Mouse (Mus musculus) heart, embryonic 13.5 days (tissue): ENCODE measurements around the gene Zcchc24. TPM values are rescaled to one million over a fixed set of nuclear protein-coding genes. Genes with fewer than 3 reads are reported as not detected.

ENCODE experiments used
- ATAC-seq: fragments of 200-750 bp; cut with Nextera tagmentation; 2 replicates; pipeline ENCODE4 v1.8.0; 2017; ENCODE audit warnings: moderate TSS enrichment; ENCODE audit not compliant: insufficient number of reproducible peaks, low FRiP score, low TSS enrichment; ENCODE audit errors: extremely low read depth
- H3K27ac ChIP-seq: fragments of 300-500 bp; sonication (generic); replicated peaks from 2 replicates; pipeline ENCODE4 v1.5.1; 2015; ENCODE audit warnings: moderate library complexity, mild to moderate bottlenecking, inconsistent platforms
- H3K27me3 ChIP-seq: fragments of 300-500 bp; sonication (generic); replicated peaks from 2 replicates; pipeline ENCODE4 v1.6.1; 2015; ENCODE audit warnings: mild to moderate bottlenecking, inconsistent platforms
- H3K36me3 ChIP-seq: fragments of 300-500 bp; sonication (generic); 2 replicates; pipeline ENCODE4 v1.6.1; 2015; ENCODE audit warnings: mild to moderate bottlenecking, inconsistent platforms
- H3K4me1 ChIP-seq: fragments of 300-500 bp; sonication (generic); 2 replicates; pipeline ENCODE4 v1.6.1; 2015; ENCODE audit warnings: inconsistent platforms
- H3K4me2 ChIP-seq: fragments of 300-500 bp; sonication (generic); 2 replicates; pipeline ENCODE4 v1.6.1; 2015; ENCODE audit warnings: inconsistent platforms, mild to moderate bottlenecking, moderate library complexity
- H3K4me3 ChIP-seq: fragments of 300-500 bp; sonication (generic); 2 replicates; pipeline ENCODE4 v1.5.1; 2015; ENCODE audit warnings: moderate library complexity, mild to moderate bottlenecking, inconsistent platforms
- H3K9ac ChIP-seq: fragments of 300-500 bp; sonication (generic); 2 replicates; pipeline ENCODE4 v1.6.1; 2015; ENCODE audit warnings: inconsistent platforms, mild to moderate bottlenecking, moderate library complexity
- H3K9me3 ChIP-seq: fragments of 300-500 bp; sonication (generic); 2 replicates; pipeline ENCODE4 v1.6.1; 2016; ENCODE audit warnings: inconsistent platforms
- WGBS: fragments of 180-500 bp; shearing (Covaris S2); methylation state at CpG from one replicate; pipeline ENCODE4 v1.1.7; 2015; ENCODE audit warnings: mixed read lengths; 5-methylcytosine and 5-hydroxymethylcytosine counted together
- polyA plus RNA-seq: library from polyadenylated mRNA; unstranded; fragments of >200 nt; fragmentation: Nextera tagmentation; extraction: Ambion mirVana; gene quantifications from 2 replicates; pipeline ENCODE4 v1.2.1, GENCODE M21; 2015

The Zcchc24 gene
- polyA plus RNA-seq, 1 experiment from 2014 or later: 22.6 TPM

DNA sequence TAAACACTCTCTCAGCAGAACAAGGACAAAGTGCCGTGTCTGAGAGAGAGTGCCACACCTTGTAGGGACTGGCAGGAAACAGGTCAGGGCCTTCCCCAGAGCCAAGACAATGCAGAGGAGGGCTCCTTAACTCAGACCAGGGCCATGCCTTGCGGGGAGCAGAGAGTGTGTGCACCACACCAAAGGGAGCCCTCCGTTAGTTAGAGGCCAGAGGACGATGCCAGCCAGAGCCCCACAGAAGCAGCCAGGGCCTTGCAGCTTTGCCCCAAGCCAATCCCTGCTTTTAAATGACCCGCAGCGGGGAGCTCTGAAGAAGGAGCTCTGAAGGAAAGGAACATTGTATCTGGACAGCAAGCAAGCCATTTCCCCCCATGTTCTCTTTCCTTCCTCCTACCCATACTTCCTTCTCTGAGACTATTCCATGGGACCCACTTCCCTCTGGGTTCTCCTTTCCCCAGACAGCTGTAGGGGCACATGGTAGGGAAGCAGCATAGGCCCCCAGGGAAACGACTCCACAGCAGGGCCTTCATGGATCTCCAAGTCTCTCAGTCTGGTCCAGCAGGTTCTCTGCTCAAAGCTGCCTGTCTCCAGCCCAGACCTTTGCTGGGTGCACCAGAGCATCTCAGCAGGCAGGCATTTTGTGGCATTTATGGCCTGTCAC lies 105.1 kb downstream of the Zcchc24 start:
- Histone ChIP-seq H3K36me3 (peaks cover 81% of the 10 kb centered on the region), H3K27me3 (no peaks in the 10 kb centered on the region), H3K27ac (peak overlapping the region; percentile 67), H3K4me2 (no peak overlapping the region), H3K4me3 (no peak overlapping the region), H3K9ac (peak overlapping the region; percentile 50), H3K9me3 (no peaks in the 10 kb centered on the region), H3K4me1 (peaks cover 49% of the 10 kb centered on the region)
- 82% methylated on average over 7 of the region's 7 CpGs for WGBS
- no peak for ATAC-seq

Other genes with a start within 250 kb of the Zcchc24 start
- gene Ppif, start 74.9 kb downstream of the Zcchc24 start, polyA plus RNA-seq: 93.7 and 99.8 TPM in 2 replicates
- 21.6 and 23.6 TPM in 2 replicates for gene Anxa11, start 73.1 kb upstream of the Zcchc24 start, polyA plus RNA-seq
- not detected in 2 replicates for gene Plac9a, start 134.1 kb upstream of the Zcchc24 start, polyA plus RNA-seq
- gene Tmem254a, start 158.6 kb upstream of the Zcchc24 start, polyA plus RNA-seq: 1.7 and 2.7 TPM in 2 replicates
- 0.12 TPM in 1 of 2 replicates, not detected in the other for gene Cphx1, start 169.3 kb upstream of the Zcchc24 start, polyA plus RNA-seq
- 0.70 and 0.71 TPM in 2 replicates for gene Duxbl1, start 209.5 kb upstream of the Zcchc24 start, polyA plus RNA-seq